In the genomic region with DNA sequence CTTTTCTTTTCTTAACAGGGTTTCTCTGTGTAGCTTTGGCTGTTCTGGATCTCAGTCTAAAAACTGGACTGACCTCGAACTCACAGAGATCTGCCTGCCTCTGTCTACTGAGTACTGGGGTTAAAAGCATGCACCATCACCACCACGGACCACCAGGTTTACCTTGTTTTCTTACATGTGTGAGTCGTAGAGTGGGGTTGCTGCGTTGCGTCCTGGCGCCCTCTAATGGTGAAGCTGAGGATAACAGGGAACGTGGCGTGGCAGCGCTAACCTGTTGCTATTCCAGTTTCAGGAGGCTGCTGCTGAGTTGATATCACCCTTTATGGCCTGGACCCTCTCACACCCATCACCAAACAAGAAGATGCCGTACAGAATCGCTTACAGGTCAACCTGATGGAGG, we compare ENCODE assay signal across 8 mouse cellular contexts. TPM values are rescaled to one million over a fixed set of nuclear protein-coding genes. Genes with fewer than 3 reads are reported as not detected.
DNase-seq lines count a peak whose midpoint lies in the region; ATAC-seq and TF ChIP-seq lines count a peak whose summit lies in the region.

No protein-coding gene starts in this region.

- ATAC-seq in kidney, embryonic 15.5 days (replicated peaks; ENCODE audit: low FRiP score) = no peak

- H3K36me3 ChIP-seq in kidney, embryonic 15.5 days = 0 out of 2 replicates have a peak, but pooled peaks cover 8% of the 10 kb centered on the region
- H3K36me3 ChIP-seq in limb, embryonic 10.5 days = peaks cover 10% of the 10 kb centered on the region
- no peaks in the 10 kb centered on the region for H3K36me3 ChIP-seq in thymus, adult 2 months (ENCODE audit: control insufficient read depth, insufficient read depth, low read length)

- no peaks in the 10 kb centered on the region for H3K9me3 ChIP-seq in kidney, embryonic 15.5 days (replicated peaks)
- no peaks in the 10 kb centered on the region for H3K9me3 ChIP-seq in limb, embryonic 10.5 days (replicated peaks)

- no peaks in the 10 kb centered on the region for H3K27me3 ChIP-seq in kidney, embryonic 15.5 days
- H3K27me3 ChIP-seq in limb, embryonic 10.5 days (ENCODE audit: low read depth, poor library complexity, severe bottlenecking) = no peaks in the 10 kb centered on the region
- H3K27me3 ChIP-seq in thymus, adult 2 months (ENCODE audit: control insufficient read depth, insufficient read depth, low read length) = no peaks in the 10 kb centered on the region

- peak; percentile 97 for TF ChIP-seq CTCF in bone marrow macrophage, adult 2 months (IDR thresholded peaks at IDR 0.05; ENCODE audit: low read depth, low read length)
- peak; percentile 86; the same call in 1 of the 2 replicates for TF ChIP-seq CTCF in thymus, adult 2 months (IDR thresholded peaks at IDR 0.05; ENCODE audit: borderline replicate concordance, control insufficient read depth, extremely low read depth, insufficient read depth, low read length, poor library complexity)

- H3K27ac ChIP-seq in kidney, embryonic 15.5 days = no peak overlapping the region
- no peak overlapping the region for H3K27ac ChIP-seq in bone marrow macrophage, adult 2 months (ENCODE audit: insufficient read depth, low read depth, low read length)
- H3K27ac ChIP-seq in limb, embryonic 10.5 days = no peak overlapping the region
- no peak overlapping the region for H3K27ac ChIP-seq in thymus, adult 2 months (ENCODE audit: control insufficient read depth, insufficient read depth, low read length)

- WGBS in kidney, embryonic 15.5 days = 8% methylated on average over 11 of the region's 11 CpGs
- WGBS in limb, embryonic 10.5 days = 6% methylated on average over 11 of the region's 11 CpGs
- WGBS in thymus, adult 2 months = 4% methylated on average over 11 of the region's 11 CpGs

- peak; percentile 87 for DNase-seq in kidney, adult 18-20 months
- peak; percentile 59 for DNase-seq in fibroblast of lung, adult 2 months (ENCODE audit: low read depth)
- DNase-seq in induced T-regulatory cell, adult 2 months (ENCODE audit: low read depth) = peak; percentile 92
- DNase-seq in limb, embryonic 10.5 days (ENCODE audit: low spot score) = peak; percentile 83
- peak; percentile 82 to 88 for DNase-seq in natural killer cell, adult 2 months (ENCODE audit: low spot score in 2 of 2)
- DNase-seq in thymus, adult 2 months = peak; percentile 85

- H3K4me3 ChIP-seq in kidney, embryonic 15.5 days (replicated peaks) = no peak overlapping the region
- no peak overlapping the region for H3K4me3 ChIP-seq in bone marrow macrophage, adult 2 months (ENCODE audit: insufficient read depth, low read length)
- no peak overlapping the region for H3K4me3 ChIP-seq in limb, embryonic 10.5 days
- no peak overlapping the region for H3K4me3 ChIP-seq in thymus, adult 2 months (ENCODE audit: control insufficient read depth, insufficient read depth, low read length)

- no peak overlapping the region for H3K9ac ChIP-seq in kidney, embryonic 15.5 days

- H3K4me1 ChIP-seq in kidney, embryonic 15.5 days = peaks cover 22% of the 10 kb centered on the region
- peaks cover 13% of the 10 kb centered on the region for H3K4me1 ChIP-seq in bone marrow macrophage, adult 2 months (ENCODE audit: control insufficient read depth, insufficient read depth, low read length)
- peaks cover 21% of the 10 kb centered on the region for H3K4me1 ChIP-seq in limb, embryonic 10.5 days
- H3K4me1 ChIP-seq in thymus, adult 2 months (replicated peaks; ENCODE audit: control insufficient read depth, insufficient read depth, low read length) = peaks cover 6% of the 10 kb centered on the region

- no peak for TF ChIP-seq POLR2A in bone marrow macrophage, adult 2 months (IDR thresholded peaks at IDR 0.05; ENCODE audit: borderline replicate concordance, low read depth, low read length)
- no peak for TF ChIP-seq POLR2A in thymus, adult 2 months (IDR thresholded peaks at IDR 0.05; ENCODE audit: control insufficient read depth, extremely low read depth, insufficient read depth, low read length, poor library complexity)

- H3K4me2 ChIP-seq in kidney, embryonic 15.5 days = no peak overlapping the region

RNA-seq across cellular contexts. Expression of a gene that starts 19.5 kb away (rescaled TPM):
- polyA plus RNA-seq in kidney, embryonic 15.5 days (2015; fragmentation: Nextera tagmentation; extraction: Ambion mirVana) = 459 and 494 TPM in 2 replicates
- polyA plus RNA-seq in bone marrow macrophage, adult 2 months (2012; ENCODE audit: insufficient read depth, insufficient read length, missing spikeins) = 551 and 587 TPM in 2 replicates
- polyA plus RNA-seq in limb, embryonic 10.5 days (2016; fragmentation: Nextera tagmentation; extraction: Ambion mirVana) = 451 and 473 TPM in 2 replicates
- 274 and 275 TPM in 2 replicates for polyA plus RNA-seq in thymus, adult 2 months (2012; rRNA removed)
